Mouse (Mus musculus) heart, adult 2 months (tissue): ENCODE results near the gene Smim14.

ENCODE experiments used
- CTCF ChIP-seq: fragments of 200-600 bp; IDR thresholded peaks from 2 replicates; pipeline ENCODE4 v1.8.1; 2022; ENCODE audit warnings: antibody characterized with exemption, mild to moderate bottlenecking, moderate library complexity
- POLR2A ChIP-seq: fragments of 200-500 bp; IDR thresholded peaks from 2 replicates; pipeline ENCODE4 v1.6.1; 2011; ENCODE audit warnings: mild to moderate bottlenecking, low read depth, low read length, control low read depth; ENCODE audit not compliant: insufficient read depth

DNA sequence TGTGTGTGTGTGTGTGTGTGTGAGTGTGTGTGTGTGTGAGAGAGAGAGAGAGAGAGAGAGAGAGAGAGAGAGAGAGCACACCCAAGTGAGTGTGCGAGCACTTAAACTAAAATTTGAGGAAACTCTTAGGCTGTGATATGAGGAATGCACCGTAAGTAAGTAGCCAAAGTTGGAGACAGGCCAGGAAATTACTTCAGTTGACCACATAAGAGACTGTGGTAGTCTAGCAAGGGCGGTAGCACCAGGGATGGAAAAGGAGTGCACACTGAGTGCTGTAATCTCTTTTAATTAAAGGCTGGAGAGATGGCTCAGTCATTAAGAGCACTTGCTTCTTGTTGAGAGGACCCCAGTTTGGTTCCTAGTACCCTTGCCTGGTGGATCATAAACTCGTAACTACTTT lies 47.2 kb downstream of the Smim14 start:
- no peak for TF ChIP-seq POLR2A
- TF ChIP-seq CTCF, result no peak
